Comparison of ENCODE assay signal across 8 mouse cellular contexts in genomic region chr4:49688594-49689288, GRCm38 (mm10). TPM values are rescaled to one million over a fixed set of nuclear protein-coding genes. Genes with fewer than 3 reads are reported as not detected.
DNase-seq lines count a peak whose midpoint lies in the region; ATAC-seq and TF ChIP-seq lines count a peak whose summit lies in the region.
"Had no signal": no experiment of that assay in that cellular context is flagged by ENCODE, and none has a peak within 500 bp of the region (broad histone marks: within the 10 kb centered on the region; RNA-seq: fewer than 3 reads in every experiment).

No protein-coding gene starts in this region.

- no peaks in the 10 kb centered on the region for H3K36me3 ChIP-seq in kidney, embryonic 15.5 days
- H3K36me3 ChIP-seq in limb, embryonic 14.5 days (ENCODE audit: control insufficient read depth, insufficient read depth, low read length): no peaks in the 10 kb centered on the region
- no peaks in the 10 kb centered on the region for H3K36me3 ChIP-seq in neural tube, embryonic 15.5 days
- H3K36me3 ChIP-seq: liver, embryonic 15.5 days had no signal

- 20% methylated on average over 9 of the region's 9 CpGs for WGBS in kidney, embryonic 15.5 days
- WGBS in limb, embryonic 14.5 days: 16% methylated on average over 9 of the region's 9 CpGs
- WGBS in neural tube, embryonic 15.5 days: 15% methylated on average over 9 of the region's 9 CpGs

- no peak overlapping the region for H3K4me2 ChIP-seq in kidney, embryonic 15.5 days
- no peak overlapping the region for H3K4me2 ChIP-seq in limb, embryonic 14.5 days (replicated peaks; ENCODE audit: low read depth, low read length, severe bottlenecking)
- H3K4me2 ChIP-seq in neural tube, embryonic 15.5 days: no peak overlapping the region
- H3K4me2 ChIP-seq: liver, embryonic 15.5 days had no signal

- peaks cover 6% of the 10 kb centered on the region; the same call in 1 of the 2 replicates for H3K27me3 ChIP-seq in kidney, embryonic 15.5 days
- no peaks in the 10 kb centered on the region for H3K27me3 ChIP-seq in limb, embryonic 14.5 days (ENCODE audit: control insufficient read depth, insufficient read depth, low read length)
- H3K27me3 ChIP-seq in neural tube, embryonic 15.5 days (replicated peaks): no peaks in the 10 kb centered on the region
- H3K27me3 ChIP-seq: liver, embryonic 15.5 days had no signal

- TF ChIP-seq POLR2A in limb, embryonic 14.5 days (IDR thresholded peaks at IDR 0.05; ENCODE audit: borderline replicate concordance, extremely low read depth, insufficient read depth, insufficient read length): no peak

- peak; percentile 43 for DNase-seq in Muller cell, postnatal 12 days (ENCODE audit: inconsistent ontology term)
- peak; percentile 52 for DNase-seq in cerebellum, adult 9-10 months
- DNase-seq in frontal cortex, postnatal 10 days (ENCODE audit: low spot score in 2 of 2): peak; percentile 16 to 52
- DNase-seq in limb, embryonic 14.5 days (ENCODE audit: low spot score): peak; percentile 79

- no peak overlapping the region for H3K4me3 ChIP-seq in kidney, embryonic 15.5 days (replicated peaks)
- no peak overlapping the region for H3K4me3 ChIP-seq in limb, embryonic 14.5 days (replicated peaks; ENCODE audit: low read length)
- no peak overlapping the region for H3K4me3 ChIP-seq in neural tube, embryonic 15.5 days (replicated peaks)
- H3K4me3 ChIP-seq: liver, embryonic 15.5 days had no signal

- H3K9me3 ChIP-seq in kidney, embryonic 15.5 days (replicated peaks): no peaks in the 10 kb centered on the region
- H3K9me3 ChIP-seq in limb, embryonic 14.5 days (ENCODE audit: control insufficient read depth, low read length): no peaks in the 10 kb centered on the region
- no peaks in the 10 kb centered on the region for H3K9me3 ChIP-seq in neural tube, embryonic 15.5 days (replicated peaks)
- H3K9me3 ChIP-seq: liver, embryonic 15.5 days had no signal

- no peak overlapping the region for H3K27ac ChIP-seq in kidney, embryonic 15.5 days
- no peak overlapping the region for H3K27ac ChIP-seq in limb, embryonic 14.5 days (replicated peaks; ENCODE audit: low read depth, low read length)
- H3K27ac ChIP-seq in neural tube, embryonic 15.5 days (replicated peaks): no peak overlapping the region
- H3K27ac ChIP-seq: liver, embryonic 15.5 days had no signal

- peaks cover 8% of the 10 kb centered on the region; the same call in 1 of the 2 replicates for H3K4me1 ChIP-seq in kidney, embryonic 15.5 days
- H3K4me1 ChIP-seq in limb, embryonic 14.5 days (ENCODE audit: control insufficient read depth, insufficient read depth, low read length): no peaks in the 10 kb centered on the region
- H3K4me1 ChIP-seq in neural tube, embryonic 15.5 days: peaks cover 9% of the 10 kb centered on the region
- H3K4me1 ChIP-seq: liver, embryonic 15.5 days had no signal

- no peak overlapping the region for H3K9ac ChIP-seq in kidney, embryonic 15.5 days
- H3K9ac ChIP-seq in limb, embryonic 14.5 days (ENCODE audit: low read depth, low read length, severe bottlenecking): no peak overlapping the region
- H3K9ac ChIP-seq in neural tube, embryonic 15.5 days (replicated peaks): no peak overlapping the region
- H3K9ac ChIP-seq: liver, embryonic 15.5 days had no signal

- peak; percentile 43 for ATAC-seq in CD4-positive, CD25-positive, alpha-beta regulatory T cell, adult 4 months
- peak; percentile 59; the same call in 1 of the 2 replicates for ATAC-seq in kidney, embryonic 15.5 days (replicated peaks; ENCODE audit: low FRiP score)
- ATAC-seq in limb, embryonic 14.5 days (ENCODE audit: low FRiP score, low read depth): 0 out of 2 replicates have a peak, but pooled peaks have one; percentile 41
- ATAC-seq in neural tube, embryonic 15.5 days (ENCODE audit: low FRiP score): peak; percentile 87; the same call in 1 of the 2 replicates

RNA-seq across cellular contexts. Expression of gene Ppp3r2, which starts 6.9 kb away (rescaled TPM):
- not detected for polyA plus RNA-seq in CD4-positive, CD25-positive, alpha-beta regulatory T cell, adult 4 months (2017; shearing (Covaris generic))
- 0.05 and 0.12 TPM in 2 replicates for polyA plus RNA-seq in kidney, embryonic 15.5 days (2015; fragmentation: Nextera tagmentation; extraction: Ambion mirVana)
- polyA plus RNA-seq in limb, embryonic 14.5 days (2012; rRNA removed): 0.15 and 0.19 TPM in 2 replicates
- 0.14 and 0.22 TPM in 2 replicates for polyA plus RNA-seq in limb, embryonic 14.5 days (2014; fragmentation: Nextera tagmentation; extraction: Ambion mirVana)
- polyA plus RNA-seq in neural tube, embryonic 15.5 days (2015; fragmentation: Nextera tagmentation; extraction: Ambion mirVana): 0.64 and 0.74 TPM in 2 replicates
- polyA plus RNA-seq: liver, embryonic 15.5 days had no signal

RNA-seq across cellular contexts. Expression of gene Rnf20, which starts 56.9 kb away (rescaled TPM):
- polyA plus RNA-seq in CD4-positive, CD25-positive, alpha-beta regulatory T cell, adult 4 months (2017; shearing (Covaris generic)): 10 to 100 TPM; 52.4 to 62.4 TPM
- polyA plus RNA-seq in kidney, embryonic 15.5 days (2015; fragmentation: Nextera tagmentation; extraction: Ambion mirVana): 44.2 and 45.1 TPM in 2 replicates
- 45.7 and 54.3 TPM in 2 replicates for polyA plus RNA-seq in limb, embryonic 14.5 days (2012; rRNA removed)
- polyA plus RNA-seq in limb, embryonic 14.5 days (2014; fragmentation: Nextera tagmentation; extraction: Ambion mirVana): 54.5 and 59.4 TPM in 2 replicates
- 40.0 and 42.2 TPM in 2 replicates for polyA plus RNA-seq in neural tube, embryonic 15.5 days (2015; fragmentation: Nextera tagmentation; extraction: Ambion mirVana)
